Mouse (Mus musculus): ENCODE data around the gene Acrbp. TPM values are rescaled to one million over a fixed set of nuclear protein-coding genes. Genes with fewer than 3 reads are reported as not detected.

The Acrbp gene
- polyA plus RNA-seq (2012; rRNA removed) (2.1 and 3.1 TPM in 2 replicates), polyA plus RNA-seq (2014; fragmentation: Nextera tagmentation; extraction: Ambion mirVana) (1.3 and 2.0 TPM in 2 replicates)

GRCm38 (mm10) chr6:125049678-125050077 is at the start of gene Acrbp:
Acrbp (plus strand) TSS chr6:125049689.
- H3K9me3 ChIP-seq (ENCODE audit: control insufficient read depth, low read length), result no peaks in the 10 kb centered on the region
- TF ChIP-seq CTCF (IDR thresholded peaks at IDR 0.05; ENCODE audit: low read depth) (no peak), EP300 (IDR thresholded peaks at IDR 0.05; ENCODE audit: low read depth) (no peak)
- ATAC-seq (ENCODE audit: insufficient read depth) (peak; percentile 24; the same call in 1 of the 2 replicates), DNase-seq (ENCODE audit: low read depth in 3 of 3, low spot score in 3 of 3) (no peak)
- WGBS (ENCODE audit: insufficient replicate concordance), result 42% methylated on average over 20 of the region's 20 CpGs
- H3K27me3 ChIP-seq (ENCODE audit: control insufficient read depth, insufficient read depth, low read length), result no peaks in the 10 kb centered on the region
- no peak within 1 kb of the TSS for H3K27ac ChIP-seq
- no peak within 1 kb of the TSS for H3K9ac ChIP-seq (replicated peaks)
- H3K4me2 ChIP-seq (ENCODE audit: low read depth), result no peak within 1 kb of the TSS
- H3K4me1 ChIP-seq (replicated peaks; ENCODE audit: control insufficient read depth in 2 of 2, insufficient read depth in 2 of 2, low read length in 1 of 2), result no peaks in the 10 kb centered on the region
- H3K36me3 ChIP-seq (replicated peaks; ENCODE audit: control insufficient read depth, insufficient read depth, low read depth), result peaks cover 3% of the 10 kb centered on the region
- H3K4me3 ChIP-seq (ENCODE audit: insufficient read depth in 1 of 2, low read depth in 2 of 2, low read length in 2 of 2), result no peak within 1 kb of the TSS

- peaks cover 20% of the 10 kb centered on the region for H3K27me3 ChIP-seq (ENCODE audit: control insufficient read depth, insufficient read depth, low read length)
- DNase-seq (ENCODE audit: low read depth in 3 of 3, low spot score in 3 of 3) (no peak), ATAC-seq (ENCODE audit: insufficient read depth) (no peak)
- no peaks in the 10 kb centered on the region for H3K9me3 ChIP-seq (ENCODE audit: control insufficient read depth, low read length)
- no peak overlapping the region for H3K4me3 ChIP-seq (ENCODE audit: insufficient read depth in 1 of 2, low read depth in 2 of 2, low read length in 2 of 2)
- H3K4me1 ChIP-seq (replicated peaks; ENCODE audit: control insufficient read depth in 2 of 2, insufficient read depth in 2 of 2, low read length in 1 of 2), result peaks cover 6 to 8% of the 10 kb centered on the region in 2 experiments
- no peak overlapping the region for H3K9ac ChIP-seq (replicated peaks)
- 38% methylated on average over 3 of the region's 3 CpGs for WGBS (ENCODE audit: insufficient replicate concordance)
- no peaks in the 10 kb centered on the region for H3K36me3 ChIP-seq (replicated peaks; ENCODE audit: control insufficient read depth, insufficient read depth, low read depth)
- no peak overlapping the region for H3K27ac ChIP-seq
- TF ChIP-seq CTCF (IDR thresholded peaks at IDR 0.05; ENCODE audit: low read depth) (no peak), EP300 (IDR thresholded peaks at IDR 0.05; ENCODE audit: low read depth) (no peak)
- no peak overlapping the region for H3K4me2 ChIP-seq (ENCODE audit: low read depth)
These were observed 45.8 kb upstream of the Acrbp start for GRCm38 (mm10) chr6:125003706-125004105.

- Histone ChIP-seq H3K27me3 (ENCODE audit: control insufficient read depth, insufficient read depth, low read length) (peaks cover 8% of the 10 kb centered on the region), H3K9ac (replicated peaks) (no peak overlapping the region), H3K4me1 (replicated peaks; ENCODE audit: control insufficient read depth in 2 of 2, insufficient read depth in 2 of 2, low read length in 1 of 2) (peaks cover 6 to 11% of the 10 kb centered on the region in 2 experiments), H3K4me3 (ENCODE audit: insufficient read depth in 1 of 2, low read depth in 2 of 2, low read length in 2 of 2) (no peak overlapping the region), H3K27ac (no peak overlapping the region), H3K36me3 (replicated peaks; ENCODE audit: control insufficient read depth, insufficient read depth, low read depth) (no peaks in the 10 kb centered on the region), H3K9me3 (ENCODE audit: control insufficient read depth, low read length) (no peaks in the 10 kb centered on the region), H3K4me2 (ENCODE audit: low read depth) (no peak overlapping the region)
- WGBS (ENCODE audit: insufficient replicate concordance), result 40% methylated on average over 3 of the region's 3 CpGs
- DNase-seq (ENCODE audit: low read depth in 3 of 3, low spot score in 3 of 3) (no peak), ATAC-seq (ENCODE audit: insufficient read depth) (no peak)
- TF ChIP-seq EP300 (IDR thresholded peaks at IDR 0.05; ENCODE audit: low read depth) (no peak), CTCF (IDR thresholded peaks at IDR 0.05; ENCODE audit: low read depth) (no peak)
These were observed 44.4 kb upstream of the Acrbp start for GRCm38 (mm10) chr6:125005086-125005485.

DNA sequence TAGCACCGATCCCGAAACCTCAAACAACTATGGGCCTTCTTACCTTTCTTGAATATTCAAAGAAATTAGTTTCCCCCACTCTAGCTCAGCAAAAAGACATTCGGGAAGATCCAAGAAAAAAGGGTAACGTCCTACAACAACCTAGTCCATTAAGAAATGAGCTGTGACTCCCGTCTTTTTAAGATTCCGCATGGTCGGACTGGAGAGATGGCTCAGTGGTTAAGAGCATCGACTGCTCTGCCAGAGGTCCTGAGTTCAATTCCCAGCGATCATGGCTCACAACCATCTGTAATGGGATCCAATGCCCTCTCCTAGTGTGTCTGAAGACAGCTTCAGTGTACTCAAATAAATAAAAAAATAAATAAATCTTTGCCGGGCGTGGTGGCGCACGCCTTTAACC is 41.4 kb upstream of the Acrbp start:
- WGBS (ENCODE audit: insufficient replicate concordance), result 34% methylated on average over 13 of the region's 13 CpGs
- TF ChIP-seq CTCF (IDR thresholded peaks at IDR 0.05; ENCODE audit: low read depth) (no peak), EP300 (IDR thresholded peaks at IDR 0.05; ENCODE audit: low read depth) (no peak)
- H3K36me3 ChIP-seq (replicated peaks; ENCODE audit: control insufficient read depth, insufficient read depth, low read depth), result peaks cover 16% of the 10 kb centered on the region
- peaks cover 6 to 13% of the 10 kb centered on the region in 2 experiments for H3K4me1 ChIP-seq (replicated peaks; ENCODE audit: control insufficient read depth in 2 of 2, insufficient read depth in 2 of 2, low read length in 1 of 2)
- peak overlapping the region; percentile 94 for H3K4me2 ChIP-seq (ENCODE audit: low read depth)
- H3K4me3 ChIP-seq (ENCODE audit: insufficient read depth in 1 of 2, low read depth in 2 of 2, low read length in 2 of 2), result peak overlapping the region; percentile 89 to 97
- peak overlapping the region; percentile 66 for H3K9ac ChIP-seq (replicated peaks)
- no peaks in the 10 kb centered on the region for H3K9me3 ChIP-seq (ENCODE audit: control insufficient read depth, low read length)
- DNase-seq (ENCODE audit: low read depth in 3 of 3, low spot score in 3 of 3), result no peak
- H3K27me3 ChIP-seq (ENCODE audit: control insufficient read depth, insufficient read depth, low read length), result no peaks in the 10 kb centered on the region; the same call in 1 of the 2 replicates
- ATAC-seq (ENCODE audit: insufficient read depth), result no peak
- no peak overlapping the region; the same call in 1 of the 2 replicates for H3K27ac ChIP-seq

DNA sequence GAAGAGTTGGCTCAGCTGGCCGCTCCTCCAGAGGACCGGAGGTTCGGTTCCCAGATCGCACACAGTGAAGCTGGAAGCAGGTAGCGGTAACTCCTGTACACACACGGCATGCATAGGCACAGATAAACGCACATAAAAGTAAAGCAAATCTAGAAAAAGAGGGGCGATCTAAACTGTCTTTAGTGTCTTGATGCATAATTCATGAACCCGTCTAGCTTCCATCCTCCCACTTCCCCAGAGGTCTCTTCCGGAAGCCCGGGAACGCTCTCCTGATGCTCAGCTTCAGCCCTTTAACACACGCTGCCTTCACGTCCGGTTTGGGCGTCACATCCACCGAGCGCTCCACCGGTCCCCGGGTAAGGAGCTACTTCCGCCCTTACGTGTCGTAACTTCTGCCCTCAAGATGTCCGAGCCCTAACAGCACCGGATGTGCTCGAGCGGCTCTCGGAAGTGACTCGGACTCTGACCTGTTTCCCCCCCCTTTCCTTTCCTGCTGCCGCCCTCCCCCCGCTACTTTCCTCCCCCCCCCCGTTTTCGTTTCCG is 40.8 kb upstream of the Acrbp start:
- no peaks in the 10 kb centered on the region for H3K9me3 ChIP-seq (ENCODE audit: control insufficient read depth, low read length)
- TF ChIP-seq EP300 (IDR thresholded peaks at IDR 0.05; ENCODE audit: low read depth) (no peak), CTCF (IDR thresholded peaks at IDR 0.05; ENCODE audit: low read depth) (no peak)
- H3K4me1 ChIP-seq (replicated peaks; ENCODE audit: control insufficient read depth in 2 of 2, insufficient read depth in 2 of 2, low read length in 1 of 2), result peaks cover 6 to 13% of the 10 kb centered on the region in 2 experiments
- H3K9ac ChIP-seq (replicated peaks), result peak overlapping the region; percentile 91
- H3K4me3 ChIP-seq (ENCODE audit: insufficient read depth in 1 of 2, low read depth in 2 of 2, low read length in 2 of 2), result peak overlapping the region; percentile 89 to 97
- under 1% methylated on average over 33 of the region's 34 CpGs for WGBS (ENCODE audit: insufficient replicate concordance)
- peaks cover 16% of the 10 kb centered on the region for H3K36me3 ChIP-seq (replicated peaks; ENCODE audit: control insufficient read depth, insufficient read depth, low read depth)
- ATAC-seq (ENCODE audit: insufficient read depth), result peak; percentile 97
- DNase-seq (ENCODE audit: low read depth in 3 of 3, low spot score in 3 of 3), result peak; percentile 95 to 96 (median 96)
- H3K4me2 ChIP-seq (ENCODE audit: low read depth), result peak overlapping the region; percentile 94
- no peaks in the 10 kb centered on the region; the same call in 1 of the 2 replicates for H3K27me3 ChIP-seq (ENCODE audit: control insufficient read depth, insufficient read depth, low read length)
- peak overlapping the region; percentile 86 for H3K27ac ChIP-seq
